Mouse (Mus musculus): ENCODE measurements around the gene Tbr1.
A peak's percentile ranks its signal among the peaks of the same experiment; 100 is the strongest.

Tbr1 gene

GRCm38 (mm10) chr2:61802656-61803251, at the start of gene Tbr1:
Gene Tbr1 (plus strand): TSS chr2:61802930.
- no peak for DNase-seq (ENCODE audit: low read depth, low spot score)

GRCm38 (mm10) chr2:61754989-61755388, 47.7 kb upstream of the Tbr1 start:
- DNase-seq (ENCODE audit: low read depth, low spot score): no peak

GRCm38 (mm10) chr2:61759234-61759855, 43.4 kb upstream of the Tbr1 start:
- DNase-seq (ENCODE audit: low read depth, low spot score): no peak

- DNase-seq (ENCODE audit: low read depth, low spot score): peak; percentile 24
Observed at GRCm38 (mm10) chr2:61760044-61760443, 42.7 kb upstream of the Tbr1 start.

GRCm38 (mm10) chr2:61764470-61765105, 38.1 kb upstream of the Tbr1 start:
- DNase-seq (ENCODE audit: low read depth, low spot score): no peak

- no peak for DNase-seq (ENCODE audit: low read depth, low spot score)
Observed at GRCm38 (mm10) chr2:61765526-61765925, 37.2 kb upstream of the Tbr1 start.

- DNase-seq (ENCODE audit: low read depth, low spot score): no peak
Observed at GRCm38 (mm10) chr2:61780794-61781193, 21.9 kb upstream of the Tbr1 start.

- DNase-seq (ENCODE audit: low read depth, low spot score): no peak
Observed at GRCm38 (mm10) chr2:61794960-61795359, 7.8 kb upstream of the Tbr1 start.

GRCm38 (mm10) chr2:61798048-61798447, 4.7 kb upstream of the Tbr1 start:
- DNase-seq (ENCODE audit: low read depth, low spot score): no peak

- DNase-seq (ENCODE audit: low read depth, low spot score): no peak
Observed at GRCm38 (mm10) chr2:61803443-61804367, 975 bp downstream of the Tbr1 start.

- no peak for DNase-seq (ENCODE audit: low read depth, low spot score)
Observed at GRCm38 (mm10) chr2:61804382-61804840, 1.7 kb downstream of the Tbr1 start.

- no peak for DNase-seq (ENCODE audit: low read depth, low spot score)
Observed at GRCm38 (mm10) chr2:61804841-61805540, 2.3 kb downstream of the Tbr1 start.

- DNase-seq (ENCODE audit: low read depth, low spot score): no peak
Observed at GRCm38 (mm10) chr2:61805541-61806345, 3.0 kb downstream of the Tbr1 start.

GRCm38 (mm10) chr2:61806346-61806825, 3.7 kb downstream of the Tbr1 start:
- DNase-seq (ENCODE audit: low read depth, low spot score): no peak

- no peak for DNase-seq (ENCODE audit: low read depth, low spot score)
Observed at GRCm38 (mm10) chr2:61807151-61807550, 4.4 kb downstream of the Tbr1 start.

- no peak for DNase-seq (ENCODE audit: low read depth, low spot score)
Observed at GRCm38 (mm10) chr2:61807781-61808180, 5.1 kb downstream of the Tbr1 start.

GRCm38 (mm10) chr2:61808776-61809175, 6.0 kb downstream of the Tbr1 start:
- DNase-seq (ENCODE audit: low read depth, low spot score): no peak

- DNase-seq (ENCODE audit: low read depth, low spot score): no peak
Observed at GRCm38 (mm10) chr2:61809381-61809780, 6.7 kb downstream of the Tbr1 start.

GRCm38 (mm10) chr2:61810751-61811150, 8.0 kb downstream of the Tbr1 start:
- DNase-seq (ENCODE audit: low read depth, low spot score): no peak

GRCm38 (mm10) chr2:61811163-61811506, 8.4 kb downstream of the Tbr1 start:
- no peak for DNase-seq (ENCODE audit: low read depth, low spot score)

Data from c-Kit-negative CD71-positive TER-119-positive erythroid progenitor cells, embryonic 14.5 days (primary cell).